Mouse (Mus musculus) kidney, embryonic 16.5 days (tissue): ENCODE data around the gene Cage1. TPM values are rescaled to one million over a fixed set of nuclear protein-coding genes. Genes with fewer than 3 reads are reported as not detected.

ENCODE experiments used
- ATAC-seq: fragments of 200-750 bp; cut with Nextera tagmentation; 2 replicates; pipeline ENCODE4 v1.8.0; 2017; ENCODE audit warnings: moderate TSS enrichment; ENCODE audit not compliant: low FRiP score, low TSS enrichment
- H3K27ac ChIP-seq: fragments of 300-500 bp; sonication (generic); 2 replicates; pipeline ENCODE4 v1.5.1; 2014; ENCODE audit warnings: low read length
- H3K27me3 ChIP-seq: fragments of 300-500 bp; sonication (generic); 2 replicates; pipeline ENCODE4 v1.6.1; 2014; ENCODE audit warnings: low read length, control low read depth, mixed read lengths; ENCODE audit not compliant: insufficient read depth
- H3K36me3 ChIP-seq: fragments of 300-500 bp; sonication (generic); 2 replicates; pipeline ENCODE4 v1.6.1; 2014; ENCODE audit warnings: low read length, control low read depth, mixed read lengths; ENCODE audit not compliant: insufficient read depth
- H3K4me1 ChIP-seq: fragments of 300-500 bp; sonication (generic); 2 replicates; pipeline ENCODE4 v1.6.1; 2014; ENCODE audit warnings: low read length, control low read depth, mixed read lengths; ENCODE audit not compliant: insufficient read depth
- H3K4me2 ChIP-seq: fragments of 300-500 bp; sonication (generic); replicated peaks from 2 replicates; pipeline ENCODE4 v1.6.1; 2014; ENCODE audit warnings: low read depth, low read length
- H3K4me3 ChIP-seq: fragments of 300-500 bp; sonication (generic); 2 replicates; pipeline ENCODE4 v1.5.1; 2014; ENCODE audit warnings: mild to moderate bottlenecking, low read length
- H3K9ac ChIP-seq: fragments of 300-500 bp; sonication (generic); replicated peaks from 2 replicates; pipeline ENCODE4 v1.6.1; 2014; ENCODE audit warnings: low read length
- H3K9me3 ChIP-seq: fragments of 300-500 bp; sonication (generic); 2 replicates; pipeline ENCODE4 v1.6.1; 2016; ENCODE audit warnings: low read length, control low read depth
- WGBS: fragments of 180-500 bp; shearing (Covaris S2); extraction: QIAGEN DNeasy Blood & Tissue Kit; methylation state at CpG from one replicate; pipeline ENCODE4 v1.1.7; 2014; 5-methylcytosine and 5-hydroxymethylcytosine counted together
- polyA plus RNA-seq: library from polyadenylated mRNA; unstranded; fragments of >200 nt; fragmentation: Nextera tagmentation; extraction: Ambion mirVana; gene quantifications from 2 replicates; pipeline ENCODE4 v1.2.1, GENCODE M21; 2015

Gene Cage1
- polyA plus RNA-seq, 1 experiment from 2014 or later, result 1.4 TPM

DNA sequence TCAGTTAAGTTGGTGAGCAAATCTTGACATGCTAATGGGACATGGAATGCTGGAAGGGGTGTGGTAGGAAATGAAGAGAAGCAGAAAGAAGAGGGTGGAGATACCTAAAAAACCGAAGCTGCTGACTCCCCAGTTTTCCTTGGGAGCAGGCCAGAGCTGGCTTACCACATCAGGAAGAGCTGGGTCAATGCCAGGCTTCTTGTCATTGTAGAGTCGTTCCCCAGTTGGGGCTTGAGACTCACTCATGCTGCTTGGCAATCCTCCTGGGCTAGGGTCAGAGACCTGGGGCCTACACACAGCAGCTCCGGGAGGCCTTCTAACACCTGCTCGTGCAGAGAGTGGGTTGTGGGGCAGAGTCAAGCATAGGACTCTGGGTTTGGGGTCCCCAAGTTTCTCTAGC, 34.1 kb upstream of the Cage1 start:
- no peaks in the 10 kb centered on the region for H3K9me3 ChIP-seq
- H3K9ac ChIP-seq, result no peak overlapping the region
- peaks cover 6% of the 10 kb centered on the region; the same call in 1 of the 2 replicates for H3K4me1 ChIP-seq
- H3K27ac ChIP-seq, result no peak overlapping the region
- WGBS, result 61% methylated on average over 4 of the region's 4 CpGs
- no peak overlapping the region for H3K4me3 ChIP-seq
- H3K36me3 ChIP-seq, result no peaks in the 10 kb centered on the region
- ATAC-seq, result no peak
- H3K27me3 ChIP-seq, result no peaks in the 10 kb centered on the region
- no peak overlapping the region for H3K4me2 ChIP-seq

DNA sequence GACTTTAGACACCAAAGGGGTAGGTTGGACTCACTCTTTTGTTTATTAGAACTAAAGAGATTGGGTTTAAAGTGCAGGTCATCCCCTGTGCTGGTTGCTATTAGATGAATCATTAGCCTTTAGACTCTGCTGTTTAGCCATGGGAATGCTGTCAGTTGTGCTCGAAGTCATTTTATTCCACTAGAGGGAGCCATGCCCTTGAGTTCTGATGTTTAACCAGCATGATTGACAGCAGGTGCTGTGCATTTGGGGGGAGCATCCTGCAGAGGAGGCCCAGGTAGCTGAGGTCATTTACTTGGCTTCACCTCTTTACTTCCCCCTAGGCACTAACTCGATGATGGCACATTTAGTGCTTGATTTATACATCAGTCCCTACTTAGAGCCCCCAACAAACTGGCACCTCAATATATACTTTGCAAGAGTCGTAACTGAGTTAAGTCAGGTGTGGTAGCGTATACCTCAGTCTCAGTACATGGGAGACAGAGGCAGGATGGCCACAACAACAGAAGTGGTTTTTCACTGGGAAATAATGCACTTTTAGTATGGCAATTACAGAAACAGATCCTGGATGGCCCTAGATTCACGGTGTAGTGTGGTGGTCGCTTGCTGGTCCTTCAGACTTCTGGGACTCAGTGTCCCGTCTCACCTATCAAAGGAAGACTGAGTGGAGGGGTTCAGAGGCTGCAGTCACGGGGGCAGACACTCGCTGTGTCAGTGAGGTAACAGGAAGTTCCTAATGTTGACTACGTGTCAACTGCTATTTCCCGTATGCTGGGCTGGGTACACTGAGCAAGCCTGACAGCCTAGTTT, 28.2 kb upstream of the Cage1 start:
- H3K27me3 ChIP-seq, result no peaks in the 10 kb centered on the region
- H3K9ac ChIP-seq, result no peak overlapping the region
- no peak overlapping the region for H3K27ac ChIP-seq
- WGBS, result 66% methylated on average over 11 of the region's 11 CpGs
- no peaks in the 10 kb centered on the region for H3K9me3 ChIP-seq
- peaks cover 14% of the 10 kb centered on the region for H3K36me3 ChIP-seq
- peak; percentile 59; the same call in 1 of the 2 replicates for ATAC-seq
- H3K4me2 ChIP-seq, result no peak overlapping the region
- no peaks in the 10 kb centered on the region for H3K4me1 ChIP-seq
- H3K4me3 ChIP-seq, result no peak overlapping the region

DNA sequence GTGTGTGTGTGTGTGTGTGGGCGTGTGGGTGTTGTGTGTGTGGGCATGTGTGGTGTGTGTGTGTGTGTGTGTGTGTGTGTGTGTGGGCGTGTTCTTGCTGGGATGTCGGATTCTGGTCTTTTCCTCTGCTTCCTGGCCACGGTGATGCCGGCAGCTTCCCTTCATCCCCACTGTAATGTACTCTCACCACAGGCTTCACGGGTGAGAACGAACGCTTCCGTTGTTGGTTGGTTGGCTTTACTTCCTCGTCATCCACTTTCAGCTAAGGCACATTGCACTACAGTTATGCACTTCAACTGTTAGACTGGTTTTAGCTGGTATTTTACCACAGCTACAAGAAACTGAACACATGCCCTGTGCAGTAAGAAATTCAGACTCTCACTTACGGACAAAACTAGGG, 25.8 kb upstream of the Cage1 start:
- Histone ChIP-seq H3K27ac (no peak overlapping the region), H3K36me3 (peaks cover 27% of the 10 kb centered on the region), H3K4me2 (no peak overlapping the region), H3K4me3 (no peak overlapping the region), H3K4me1 (no peaks in the 10 kb centered on the region), H3K9me3 (no peaks in the 10 kb centered on the region), H3K27me3 (no peaks in the 10 kb centered on the region), H3K9ac (no peak overlapping the region)
- WGBS, result 83% methylated on average over 10 of the region's 11 CpGs
- no peak for ATAC-seq

DNA sequence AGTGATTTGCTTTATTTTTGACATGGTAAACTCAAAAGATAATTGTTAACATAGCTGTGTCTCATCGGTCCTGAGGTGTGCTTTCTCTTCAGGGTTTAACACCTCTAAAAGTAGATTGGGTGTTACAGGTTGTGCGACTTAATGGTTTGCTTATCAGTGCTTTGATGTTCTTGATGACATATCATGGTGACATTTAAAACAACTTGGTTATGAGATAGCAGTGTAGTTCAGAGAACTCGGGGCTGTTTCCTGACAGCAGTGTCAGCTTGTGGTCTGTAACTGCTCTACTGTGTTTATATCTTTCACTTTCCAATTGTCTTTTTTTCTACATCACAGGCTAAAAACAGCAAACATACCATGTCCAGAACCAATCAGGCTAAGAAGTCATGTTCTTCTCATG, 13.0 kb upstream of the Cage1 start:
- Histone ChIP-seq H3K4me3 (no peak overlapping the region), H3K9me3 (no peaks in the 10 kb centered on the region), H3K36me3 (peaks cover 75% of the 10 kb centered on the region), H3K4me1 (no peaks in the 10 kb centered on the region), H3K27ac (no peak overlapping the region), H3K4me2 (no peak overlapping the region), H3K9ac (no peak overlapping the region), H3K27me3 (no peaks in the 10 kb centered on the region)
- 94% methylated on average over 3 of the region's 3 CpGs for WGBS
- ATAC-seq, result no peak

DNA sequence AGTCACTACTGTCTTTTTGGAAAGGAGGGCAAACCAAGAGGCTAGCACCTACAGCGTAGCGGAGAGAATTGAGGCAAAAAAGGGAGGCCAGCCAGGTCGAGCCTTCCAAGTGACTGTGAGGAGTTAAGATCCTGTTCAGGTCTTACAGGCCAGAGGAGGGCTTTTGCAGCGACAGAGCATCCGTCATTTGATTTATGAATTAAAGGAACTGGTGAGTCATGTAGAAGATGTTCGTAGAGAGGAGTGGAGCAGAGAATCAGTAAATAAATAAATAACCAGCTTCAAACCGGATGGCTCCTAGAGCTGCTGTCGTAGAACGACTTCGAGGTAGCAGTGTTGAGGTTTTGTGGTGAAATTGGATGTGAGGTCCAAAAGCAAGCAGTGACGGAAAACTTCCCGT, 942 bp upstream of the Cage1 start:
- peaks cover 22% of the 10 kb centered on the region for H3K4me1 ChIP-seq
- peak overlapping the region; percentile 96 for H3K4me3 ChIP-seq
- peak overlapping the region; percentile 93 for H3K9ac ChIP-seq
- 0 out of 2 replicates have a peak overlapping the region, but pooled peaks have one; percentile 74 for H3K27ac ChIP-seq
- peak overlapping the region; percentile 98 for H3K4me2 ChIP-seq
- H3K9me3 ChIP-seq, result no peaks in the 10 kb centered on the region
- ATAC-seq, result 0 out of 2 replicates have a peak, but pooled peaks have one; percentile 4
- H3K27me3 ChIP-seq, result no peaks in the 10 kb centered on the region
- 31% methylated on average over 12 of the region's 12 CpGs for WGBS
- H3K36me3 ChIP-seq, result peaks cover 24% of the 10 kb centered on the region

- Histone ChIP-seq H3K27me3 (no peaks in the 10 kb centered on the region), H3K4me2 (peak within 1 kb of the TSS; percentile 98), H3K4me3 (peak within 1 kb of the TSS; percentile 96), H3K9ac (peak within 1 kb of the TSS; percentile 93), H3K36me3 (peaks cover 13% of the 10 kb centered on the region), H3K9me3 (no peaks in the 10 kb centered on the region), H3K27ac (peak within 1 kb of the TSS; percentile 74), H3K4me1 (peaks cover 22% of the 10 kb centered on the region)
- 8% methylated on average over 37 of the region's 37 CpGs for WGBS
- ATAC-seq, result peak; percentile 77
These were observed 376 bp downstream of the Cage1 start, which contains the start of gene Riok1 for GRCm38 (mm10) chr13:38036343-38037043. Gene Riok1, plus strand, starts transcription at chr13:38036995.

GRCm38 (mm10) chr13:38028407-38028806, 8.5 kb downstream of the Cage1 start:
- no peak overlapping the region for H3K9ac ChIP-seq
- WGBS, result 81% methylated on average over 4 of the region's 4 CpGs
- ATAC-seq, result no peak
- H3K27me3 ChIP-seq, result no peaks in the 10 kb centered on the region
- no peaks in the 10 kb centered on the region for H3K36me3 ChIP-seq
- no peaks in the 10 kb centered on the region for H3K9me3 ChIP-seq
- no peak overlapping the region for H3K27ac ChIP-seq
- no peak overlapping the region for H3K4me2 ChIP-seq
- H3K4me3 ChIP-seq, result no peak overlapping the region
- H3K4me1 ChIP-seq, result no peaks in the 10 kb centered on the region

- H3K9ac ChIP-seq, result no peak overlapping the region
- H3K9me3 ChIP-seq, result no peaks in the 10 kb centered on the region
- no peak overlapping the region for H3K27ac ChIP-seq
- no peaks in the 10 kb centered on the region for H3K27me3 ChIP-seq
- WGBS, result 60% methylated on average over 6 of the region's 6 CpGs
- H3K4me1 ChIP-seq, result no peaks in the 10 kb centered on the region
- no peak for ATAC-seq
- H3K36me3 ChIP-seq, result no peaks in the 10 kb centered on the region
- no peak overlapping the region for H3K4me3 ChIP-seq
- H3K4me2 ChIP-seq, result no peak overlapping the region
These were observed 9.1 kb downstream of the Cage1 start for GRCm38 (mm10) chr13:38027618-38028248.

GRCm38 (mm10) chr13:38025874-38026273, 11.0 kb downstream of the Cage1 start:
- Histone ChIP-seq H3K4me3 (no peak overlapping the region), H3K4me1 (no peaks in the 10 kb centered on the region), H3K9me3 (no peaks in the 10 kb centered on the region), H3K4me2 (no peak overlapping the region), H3K27me3 (no peaks in the 10 kb centered on the region), H3K27ac (no peak overlapping the region), H3K9ac (no peak overlapping the region), H3K36me3 (no peaks in the 10 kb centered on the region)
- 40% methylated on average over 4 of the region's 4 CpGs for WGBS
- ATAC-seq, result no peak
